Mouse (Mus musculus) MEL (cell line): ENCODE results near the gene Rdh16f1. TPM values are rescaled to one million over a fixed set of nuclear protein-coding genes. Genes with fewer than 3 reads are reported as not detected.

Experiments used
- DNase-seq: peaks from one replicate; pipeline ENCODE4 v3.0.0; 2011; ENCODE audit warnings: low read depth, low spot score
- H3K27ac ChIP-seq: 2 replicates; pipeline ENCODE4 v1.5.1; 2012; ENCODE audit warnings: low read depth, mild to moderate bottlenecking, control low read depth, low read length, moderate library complexity; ENCODE audit not compliant: control insufficient read depth
- H3K27me3 ChIP-seq, 2 experiments: fragments of 150-350 bp in 1 of 2; sonication (generic) in 1 of 2; 2 replicates each; pipeline ENCODE4 v1.6.1; 2012; ENCODE audit warnings: low read length in 2 of 2, mild to moderate bottlenecking in 2 of 2, improper control_type of control experiment in 1 of 2, moderate library complexity in 1 of 2; ENCODE audit not compliant: insufficient read depth in 2 of 2, control insufficient read depth in 1 of 2
- H3K36me3 ChIP-seq, 2 experiments: 2 replicates each; pipeline ENCODE4 v1.6.1; 2012 to 2014; ENCODE audit warnings: low read length in 2 of 2, improper control_type of control experiment in 1 of 2, inconsistent platforms in 1 of 2, mild to moderate bottlenecking in 1 of 2; ENCODE audit not compliant: insufficient read depth in 2 of 2, control insufficient read depth in 1 of 2
- H3K4me1 ChIP-seq, 2 experiments: fragments of 150-350 bp in 1 of 2; sonication (generic) in 1 of 2; 2 replicates each; pipeline ENCODE4 v1.6.1; 2012; ENCODE audit warnings: low read length in 2 of 2, improper control_type of control experiment in 1 of 2, mild to moderate bottlenecking in 1 of 2; ENCODE audit not compliant: insufficient read depth in 2 of 2, control insufficient read depth in 1 of 2
- H3K4me3 ChIP-seq, 2 experiments: fragments of 150-350 bp in 1 of 2; sonication (generic) in 1 of 2; 2 replicates each; pipeline ENCODE4 v1.5.1; 2012; ENCODE audit warnings: low read depth in 2 of 2, low read length in 2 of 2, mild to moderate bottlenecking in 2 of 2, moderate library complexity in 2 of 2, control low read depth in 1 of 2, improper control_type of control experiment in 1 of 2; ENCODE audit not compliant: control insufficient read depth in 1 of 2, insufficient read depth in 1 of 2
- H3K79me2 ChIP-seq: 2 replicates; pipeline ENCODE4 v1.6.1; 2012; ENCODE audit warnings: mild to moderate bottlenecking, low read length, moderate library complexity; ENCODE audit not compliant: control insufficient read depth, poor library complexity, insufficient read depth
- H3K9ac ChIP-seq: 2 replicates; pipeline ENCODE4 v1.6.1; 2012; ENCODE audit warnings: low read depth, mild to moderate bottlenecking, control low read depth, low read length, moderate library complexity; ENCODE audit not compliant: control insufficient read depth, poor library complexity, severe bottlenecking
- H3K9me3 ChIP-seq: fragments of 150-350 bp; sonication (generic); replicated peaks from 2 replicates; pipeline ENCODE4 v1.6.1; 2012; ENCODE audit warnings: mild to moderate bottlenecking, low read length, improper control_type of control experiment, moderate library complexity; ENCODE audit not compliant: insufficient read depth
- BHLHE40 ChIP-seq: IDR thresholded peaks from 2 replicates; pipeline ENCODE4 v1.6.1; 2012; ENCODE audit warnings: low read depth, mild to moderate bottlenecking, inconsistent platforms, low read length, improper control_type of control experiment, borderline replicate concordance
- CHD1 ChIP-seq: IDR thresholded peaks from 2 replicates; pipeline ENCODE4 v1.6.1; 2012; ENCODE audit warnings: low read depth, mild to moderate bottlenecking, inconsistent platforms, low read length, improper control_type of control experiment
- CHD2 ChIP-seq: IDR thresholded peaks from 2 replicates; pipeline ENCODE4 v1.6.1; 2011; ENCODE audit warnings: low read length, improper control_type of control experiment
- CTCF ChIP-seq, 3 experiments: IDR thresholded peaks in 2 of 3; conservative IDR thresholded peaks in 1 of 3; 2 replicates each; pipeline ENCODE4 v1.5.1; 2011 to 2012; ENCODE audit warnings: low read length in 3 of 3, low read depth in 2 of 3, mild to moderate bottlenecking in 2 of 3, improper control_type of control experiment in 1 of 3, inconsistent platforms in 1 of 3, mixed read lengths in 1 of 3, moderate library complexity in 1 of 3; ENCODE audit not compliant: control insufficient read depth in 1 of 3, insufficient read depth in 1 of 3, poor library complexity in 1 of 3, severe bottlenecking in 1 of 3
- E2F4 ChIP-seq: IDR thresholded peaks from 2 replicates; pipeline ENCODE4 v1.6.1; 2011; ENCODE audit warnings: low read depth, low read length, improper control_type of control experiment, borderline replicate concordance
- ELF1 ChIP-seq: IDR thresholded peaks from 2 replicates; pipeline ENCODE4 v1.6.1; 2014; ENCODE audit warnings: low read depth, mild to moderate bottlenecking, inconsistent platforms, low read length, improper control_type of control experiment, moderate library complexity
- EP300 ChIP-seq, 2 experiments: IDR thresholded peaks; 2 replicates each; pipeline ENCODE4 v1.6.1; 2011; ENCODE audit warnings: improper control_type of control experiment in 2 of 2, low read length in 2 of 2, low read depth in 1 of 2, mild to moderate bottlenecking in 1 of 2
- ETS1 ChIP-seq: IDR thresholded peaks from 2 replicates; pipeline ENCODE4 v1.6.1; 2012; ENCODE audit warnings: low read depth, mild to moderate bottlenecking, inconsistent platforms, low read length, improper control_type of control experiment, moderate library complexity
- GABPA ChIP-seq: IDR thresholded peaks from 2 replicates; pipeline ENCODE4 v1.6.1; 2012; ENCODE audit warnings: low read depth, mild to moderate bottlenecking, inconsistent platforms, low read length, improper control_type of control experiment, moderate library complexity
- GATA1 ChIP-seq: IDR thresholded peaks from 2 replicates; pipeline ENCODE4 v1.6.1; 2011; ENCODE audit warnings: low read depth, low read length, improper control_type of control experiment
- HCFC1 ChIP-seq: IDR thresholded peaks from 2 replicates; pipeline ENCODE4 v1.6.1; 2012; ENCODE audit warnings: low read depth, mild to moderate bottlenecking, inconsistent platforms, low read length, improper control_type of control experiment, moderate library complexity
- JUND ChIP-seq: IDR thresholded peaks from 2 replicates; pipeline ENCODE4 v1.6.1; 2011; ENCODE audit warnings: low read depth, mild to moderate bottlenecking, improper control_type of control experiment, low read length
- KAT2A ChIP-seq: conservative IDR thresholded peaks from 2 replicates; pipeline ENCODE4 v1.6.1; 2012; ENCODE audit warnings: low read depth, low read length, improper control_type of control experiment, inconsistent platforms
- MAFK ChIP-seq: IDR thresholded peaks from 2 replicates; pipeline ENCODE4 v1.6.1; 2011; ENCODE audit warnings: low read depth, mild to moderate bottlenecking, low read length, improper control_type of control experiment, borderline replicate concordance
- MAX ChIP-seq: IDR thresholded peaks from 2 replicates; pipeline ENCODE4 v1.6.1; 2011; ENCODE audit warnings: low read length, improper control_type of control experiment
- MAZ ChIP-seq: IDR thresholded peaks from 2 replicates; pipeline ENCODE4 v1.6.1; 2012; ENCODE audit warnings: low read depth, mild to moderate bottlenecking, inconsistent platforms, low read length, improper control_type of control experiment
- MXI1 ChIP-seq: IDR thresholded peaks from 2 replicates; pipeline ENCODE4 v1.6.1; 2011; ENCODE audit warnings: mild to moderate bottlenecking, low read depth, low read length, improper control_type of control experiment
- MYB ChIP-seq: IDR thresholded peaks from 2 replicates; pipeline ENCODE4 v1.6.1; 2011; ENCODE audit warnings: mild to moderate bottlenecking, low read depth, low read length, improper control_type of control experiment
- MYC ChIP-seq: IDR thresholded peaks from 2 replicates; pipeline ENCODE4 v1.6.1; 2011; ENCODE audit warnings: low read depth, mild to moderate bottlenecking, low read length, improper control_type of control experiment, moderate library complexity
- NELFE ChIP-seq: IDR thresholded peaks from 2 replicates; pipeline ENCODE4 v1.6.1; 2011; ENCODE audit warnings: low read depth, low read length, improper control_type of control experiment
- NRF1 ChIP-seq: IDR thresholded peaks from 2 replicates; pipeline ENCODE4 v1.6.1; 2014; ENCODE audit warnings: low read depth, mild to moderate bottlenecking, inconsistent platforms, low read length, improper control_type of control experiment, moderate library complexity; ENCODE audit not compliant: poor library complexity, insufficient read depth, severe bottlenecking
- POLR2A ChIP-seq, 2 experiments: IDR thresholded peaks; 2 replicates each; pipeline ENCODE4 v1.6.1; 2011 to 2012; ENCODE audit warnings: low read length in 2 of 2, mild to moderate bottlenecking in 2 of 2, control low read depth in 1 of 2, improper control_type of control experiment in 1 of 2, low read depth in 1 of 2, moderate library complexity in 1 of 2; ENCODE audit not compliant: control insufficient read depth in 1 of 2, insufficient read depth in 1 of 2, poor library complexity in 1 of 2
- POLR2AphosphoS2 ChIP-seq: IDR thresholded peaks from 2 replicates; pipeline ENCODE4 v1.6.1; 2011; ENCODE audit warnings: low read length, improper control_type of control experiment
- POLR2AphosphoS5 ChIP-seq: IDR thresholded peaks from 2 replicates; pipeline ENCODE4 v1.6.1; 2012; ENCODE audit warnings: low read depth, borderline replicate concordance, mild to moderate bottlenecking, inconsistent platforms, low read length, moderate library complexity, mixed read lengths
- RAD21 ChIP-seq: IDR thresholded peaks from 2 replicates; pipeline ENCODE4 v1.6.1; 2011; ENCODE audit warnings: mild to moderate bottlenecking, low read depth, low read length, improper control_type of control experiment
- RCOR1 ChIP-seq: IDR thresholded peaks from 2 replicates; pipeline ENCODE4 v1.6.1; 2012; ENCODE audit warnings: low read depth, mild to moderate bottlenecking, inconsistent platforms, low read length, improper control_type of control experiment
- SIN3A ChIP-seq: IDR thresholded peaks from 2 replicates; pipeline ENCODE4 v1.6.1; 2012; ENCODE audit warnings: low read length, improper control_type of control experiment, inconsistent platforms
- TAL1 ChIP-seq: IDR thresholded peaks from 2 replicates; pipeline ENCODE4 v1.6.1; 2012; ENCODE audit warnings: mild to moderate bottlenecking, inconsistent platforms, low read length, moderate library complexity, mixed read lengths
- TBP ChIP-seq: IDR thresholded peaks from 2 replicates; pipeline ENCODE4 v1.8.0; 2011; ENCODE audit warnings: low read depth, low read length, improper control_type of control experiment
- TCF12 ChIP-seq: IDR thresholded peaks from 2 replicates; pipeline ENCODE4 v1.6.1; 2014; ENCODE audit warnings: low read depth, mild to moderate bottlenecking, inconsistent platforms, low read length, improper control_type of control experiment, moderate library complexity
- UBTF ChIP-seq: IDR thresholded peaks from 2 replicates; pipeline ENCODE4 v1.6.1; 2012; ENCODE audit warnings: low read depth, mild to moderate bottlenecking, inconsistent platforms, low read length, improper control_type of control experiment, moderate library complexity, borderline replicate concordance; ENCODE audit not compliant: insufficient read depth
- USF1 ChIP-seq: IDR thresholded peaks from 2 replicates; pipeline ENCODE4 v1.6.1; 2014; ENCODE audit warnings: low read depth, mild to moderate bottlenecking, inconsistent platforms, low read length, improper control_type of control experiment, moderate library complexity
- USF2 ChIP-seq, 2 experiments: IDR thresholded peaks; 2 replicates each; pipeline ENCODE4 v1.6.1; 2011 to 2012; ENCODE audit warnings: improper control_type of control experiment in 2 of 2, low read length in 2 of 2, borderline replicate concordance in 1 of 2, inconsistent platforms in 1 of 2, low read depth in 1 of 2, mild to moderate bottlenecking in 1 of 2; ENCODE audit not compliant: insufficient read depth in 1 of 2
- ZC3H11A ChIP-seq: IDR thresholded peaks from 2 replicates; pipeline ENCODE4 v1.6.1; 2012; ENCODE audit warnings: low read depth, mild to moderate bottlenecking, inconsistent platforms, low read length, improper control_type of control experiment
- ZKSCAN1 ChIP-seq: IDR thresholded peaks from 2 replicates; pipeline ENCODE4 v1.6.1; 2012; ENCODE audit warnings: low read depth, mild to moderate bottlenecking, inconsistent platforms, low read length, improper control_type of control experiment, moderate library complexity
- ZMIZ1 ChIP-seq: IDR thresholded peaks from 2 replicates; pipeline ENCODE4 v1.6.1; 2012; ENCODE audit warnings: low read depth, mild to moderate bottlenecking, inconsistent platforms, low read length, improper control_type of control experiment, moderate library complexity
- ZNF384 ChIP-seq: IDR thresholded peaks from 2 replicates; pipeline ENCODE4 v1.6.1; 2012; ENCODE audit warnings: low read depth, mild to moderate bottlenecking, inconsistent platforms, low read length, improper control_type of control experiment
- polyA plus RNA-seq, 2 experiments: library from polyadenylated mRNA; stranded (reverse) in 1 of 2; unstranded in 1 of 2; fragments of >175 nt in 1 of 2; fragments of >200 nt in 1 of 2; gene quantifications; 2 replicates each; pipeline versions ENCODE4 v1.2.1 to v1.2.4; 2012; ENCODE audit warnings: low replicate concordance in 2 of 2, low read depth in 1 of 2; ENCODE audit not compliant: insufficient read length in 2 of 2, insufficient read depth in 1 of 2, missing spikeins in 1 of 2
- total RNA-seq: library from RNA; depleted of rRNA; stranded (reverse); fragments of 300-350 nt; gene quantifications from 2 replicates; pipeline ENCODE4 v1.2.3, GENCODE M21; 2012

Gene Rdh16f1
- total and polyA plus RNA-seq, 3 experiments = not detected

- Histone ChIP-seq H3K9ac (peak overlapping the region; percentile 49), H3K4me1 (peaks cover 5 to 23% of the 10 kb centered on the region in 2 experiments; a peak in 3 of 4 replicates), H3K4me3 (peak overlapping the region; percentile 32), H3K9me3 (no peaks in the 10 kb centered on the region), H3K79me2 (peaks cover 9% of the 10 kb centered on the region), H3K27ac (peak overlapping the region; percentile 89), H3K27me3 (no peaks in the 10 kb centered on the region), H3K36me3 (peaks cover 0 to 23% of the 10 kb centered on the region in 2 experiments; a peak in 2 of 4 replicates)
- peak; percentile 91 for DNase-seq
- TF ChIP-seq SIN3A (peak; percentile 90), CTCF (IDR thresholded peaks at IDR 0.05 in 2 of 3, conservative IDR thresholded peaks at IDR 0.05 in 1 of 3; ENCODE audit: control insufficient read depth in 1 of 3, insufficient read depth in 1 of 3, low read depth in 2 of 3, low read length in 3 of 3, poor library complexity in 1 of 3, severe bottlenecking in 1 of 3) (no peak), ZMIZ1 (no peak), BHLHE40 (peak; percentile 84), MYC (peak; percentile 96), USF2 (IDR thresholded peaks at IDR 0.05; ENCODE audit: borderline replicate concordance in 1 of 2, insufficient read depth in 1 of 2, low read depth in 1 of 2, low read length in 2 of 2) (no peak), EP300 (IDR thresholded peaks at IDR 0.05; ENCODE audit: low read depth in 1 of 2, low read length in 2 of 2) (peak; percentile 82 to 83), TCF12 (peak; percentile 67), MXI1 (peak; percentile 95), JUND (0 out of 2 replicates have a peak, but pooled peaks have one; percentile 20), KAT2A (peak; percentile 37; the same call in 1 of the 2 replicates), GATA1 (peak; percentile 67), ELF1 (peak; percentile 76; the same call in 1 of the 2 replicates), NELFE (0 out of 2 replicates have a peak, but pooled peaks have one; percentile 39), RAD21 (no peak), HCFC1 (peak; percentile 65; the same call in 1 of the 2 replicates), MAX (peak; percentile 83), GABPA (no peak), MYB (0 out of 2 replicates have a peak, but pooled peaks have one; percentile 30), E2F4 (no peak), UBTF (no peak), ZNF384 (no peak), POLR2AphosphoS2 (peak; percentile 63; the same call in 1 of the 2 replicates), ZKSCAN1 (no peak), CHD1 (no peak), MAFK (no peak), ZC3H11A (no peak), ETS1 (peak; percentile 84), TAL1 (peak; percentile 67), MAZ (peak; percentile 35; the same call in 1 of the 2 replicates), USF1 (peak; percentile 68), NRF1 (peak; percentile 30; the same call in 1 of the 2 replicates), RCOR1 (peak; percentile 69), POLR2A (IDR thresholded peaks at IDR 0.05; ENCODE audit: control insufficient read depth in 1 of 2, insufficient read depth in 1 of 2, low read depth in 1 of 2, low read length in 2 of 2, poor library complexity in 1 of 2) (peak in 1 of 2 experiments; percentile 17; a peak in 1 of 4 replicates), TBP (peak; percentile 49), POLR2AphosphoS5 (no peak), CHD2 (no peak)
Measured at GRCm38 (mm10) chr10:127736916-127737315, 22.7 kb upstream of the Rdh16f1 start.
